Mouse (Mus musculus): ENCODE results near the gene Vmn1r14. TPM values are rescaled to one million over a fixed set of nuclear protein-coding genes. Genes with fewer than 3 reads are reported as not detected.

Gene Vmn1r14
- total RNA-seq (2023) = not detected in 4 replicates

DNA sequence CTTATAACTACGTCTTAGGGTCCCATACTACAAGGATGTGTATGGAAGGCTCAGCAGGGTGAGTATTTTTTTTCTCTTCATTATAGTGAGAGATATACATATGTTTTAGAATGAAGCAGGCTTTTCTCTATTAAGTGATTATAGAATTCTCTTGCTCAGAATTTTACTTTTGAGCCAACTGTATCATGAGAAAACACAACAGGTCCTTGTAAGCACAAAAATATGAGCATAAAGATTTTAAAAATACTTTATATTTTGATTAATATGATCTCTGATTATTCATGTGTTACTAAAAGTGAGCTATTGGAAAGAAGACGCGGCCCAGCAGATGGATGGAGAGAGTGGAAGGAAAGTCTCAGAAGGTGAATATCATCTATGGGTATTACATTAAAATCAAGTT is at the start of gene Vmn1r14:
TSS of gene Vmn1r14 (plus strand) at position 301 of the 400 bp plus-strand sequence.

DNA sequence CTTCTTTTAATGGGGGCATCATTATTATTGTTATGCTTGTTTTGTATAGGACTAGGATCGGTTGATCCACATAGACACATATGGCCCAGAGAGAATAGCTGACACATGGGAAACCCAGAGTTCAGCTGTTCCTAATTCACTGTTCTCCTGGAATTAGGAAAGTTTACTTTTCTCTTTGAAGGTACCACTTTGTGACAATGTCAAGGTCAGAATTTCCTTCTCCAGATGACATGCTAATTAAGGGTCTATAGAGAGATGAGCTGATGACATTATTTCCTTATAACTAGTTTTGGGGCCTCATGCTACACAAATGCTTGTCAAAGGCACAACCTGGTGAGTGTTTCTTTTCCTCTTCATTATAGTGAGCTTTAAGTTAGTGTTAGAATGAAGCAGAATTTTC is 28.5 kb upstream of the Vmn1r14 start, which contains the start of gene Vmn1r13:
TSS of gene Vmn1r13 (plus strand) at position 301 of the 400 bp plus-strand sequence.

DNA sequence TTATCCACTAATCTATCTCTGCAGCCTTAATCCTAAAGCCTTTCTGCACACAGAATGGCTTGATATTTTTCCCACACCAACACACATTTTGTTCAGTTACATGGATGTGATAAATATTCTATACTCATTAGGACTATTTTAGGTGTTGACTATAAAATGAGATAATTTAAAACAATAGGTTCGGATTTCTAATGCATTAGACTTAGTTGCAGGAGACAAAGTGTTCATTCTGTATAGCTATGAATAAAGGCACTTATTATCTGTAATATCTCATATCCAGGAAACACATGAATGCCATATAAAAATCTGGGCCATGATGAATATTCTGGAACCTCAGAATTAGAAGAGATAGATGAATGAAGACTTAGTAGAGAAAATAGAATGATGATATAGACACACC is 26.2 kb downstream of the Vmn1r14 start, which contains the start of gene Vmn1r15:
TSS of gene Vmn1r15 (plus strand) at position 301 of the 400 bp plus-strand sequence.

Other genes starting within 250 kb of the Vmn1r14 start
- not detected in 4 replicates for gene Vmn1r6, start 234.4 kb upstream of the Vmn1r14 start, total RNA-seq (2023)
- gene Vmn1r7, start 206.4 kb upstream of the Vmn1r14 start, total RNA-seq (2023) = not detected in 4 replicates
- not detected in 4 replicates for gene Vmn1r8, start 199.4 kb upstream of the Vmn1r14 start, total RNA-seq (2023)
- not detected in 4 replicates for gene Vmn1r9, start 164.9 kb upstream of the Vmn1r14 start, total RNA-seq (2023)
- not detected in 4 replicates for gene Vmn1r10, start 122.2 kb upstream of the Vmn1r14 start, total RNA-seq (2023)
- gene Vmn1r11, start 98.2 kb upstream of the Vmn1r14 start, total RNA-seq (2023) = not detected in 4 replicates
- gene Vmn1r12, start 74.8 kb upstream of the Vmn1r14 start, total RNA-seq (2023) = not detected in 4 replicates
- gene Vmn1r13, start 28.4 kb upstream of the Vmn1r14 start, total RNA-seq (2023) = not detected in 4 replicates
- gene Vmn1r15, start 26.3 kb downstream of the Vmn1r14 start, total RNA-seq (2023) = not detected in 4 replicates
- gene Vmn1r16, start 97.8 kb downstream of the Vmn1r14 start, total RNA-seq (2023) = not detected in 4 replicates
- not detected in 4 replicates for gene Vmn1r17, start 132.0 kb downstream of the Vmn1r14 start, total RNA-seq (2023)
- not detected in 4 replicates for gene Vmn1r18, start 164.1 kb downstream of the Vmn1r14 start, total RNA-seq (2023)
- not detected in 4 replicates for gene Vmn1r19, start 172.1 kb downstream of the Vmn1r14 start, total RNA-seq (2023)
- not detected in 4 replicates for gene Vmn1r20, start 197.2 kb downstream of the Vmn1r14 start, total RNA-seq (2023)

Data from B cell, adult 62 days (primary cell).